Mouse (Mus musculus) liver, embryonic 14.5 days (tissue): ENCODE results near the gene Fgfr2.

ENCODE experiments used
- CTCF ChIP-seq: IDR thresholded peaks from 2 replicates; pipeline ENCODE4 v1.5.1; 2016; ENCODE audit warnings: antibody characterized with exemption, low read depth, control low read depth
- EP300 ChIP-seq: IDR thresholded peaks from 2 replicates; pipeline ENCODE4 v1.6.1; 2016; ENCODE audit warnings: antibody characterized with exemption, low read depth

- no peak for TF ChIP-seq CTCF
- TF ChIP-seq EP300, result no peak
Observed at GRCm38 (mm10) chr7:132365111-132365510, 758.0 kb downstream of the Fgfr2 start.
